Mouse (Mus musculus): ENCODE data around the gene Kcnk6.

- TF ChIP-seq CTCF (IDR thresholded peaks at IDR 0.05; ENCODE audit: control insufficient read depth, insufficient read depth, insufficient read length) (no peak), MAX (IDR thresholded peaks at IDR 0.05) (no peak), USF1 (IDR thresholded peaks at IDR 0.05; ENCODE audit: low read depth) (no peak), CEBPB (IDR thresholded peaks at IDR 0.05; ENCODE audit: low read depth) (no peak), MYOD1 (IDR thresholded peaks at IDR 0.05; ENCODE audit: control insufficient read depth, insufficient read length, low read depth) (no peak), MYOG (IDR thresholded peaks at IDR 0.05; ENCODE audit: control insufficient read depth, extremely low read depth, insufficient read length) (no peak), FOSL1 (IDR thresholded peaks at IDR 0.05; ENCODE audit: insufficient read depth, low read length, poor library complexity, severe bottlenecking) (no peak)
Observed at GRCm38 (mm10) chr7:29246015-29246414, 13.7 kb upstream of the Kcnk6 start.
